Mouse (Mus musculus) 3134 (cell line): Measurements from ENCODE around the gene Kdm2b.

ENCODE experiments used
- DNase-seq: peaks from one replicate; pipeline ENCODE4 v3.0.0-alpha.2; 2011; ENCODE audit warnings: low spot score; ENCODE audit not compliant: insufficient read length; ENCODE audit errors: extremely low read depth

Gene Kdm2b

DNA sequence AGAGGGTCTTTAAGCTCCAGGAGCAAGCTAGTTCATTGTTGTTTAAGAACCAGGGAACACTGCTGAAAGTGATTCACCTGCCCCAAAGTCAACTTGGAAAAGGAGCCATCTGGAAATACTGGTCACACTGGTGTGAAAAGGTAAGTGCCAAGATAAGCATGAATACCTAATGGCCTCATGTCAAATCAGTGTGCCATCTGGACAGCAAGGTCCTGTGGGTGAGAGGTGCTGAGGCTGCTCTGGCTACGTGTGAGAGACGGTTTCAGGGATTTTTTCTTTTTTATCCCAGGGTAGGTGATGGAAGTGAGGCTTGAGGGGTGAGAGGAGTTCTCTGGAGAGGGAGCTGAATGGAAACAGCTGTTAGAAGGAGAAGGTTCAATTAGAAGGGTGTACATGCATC is 116.0 kb downstream of the Kdm2b start:
- DNase-seq, result no peak

DNA sequence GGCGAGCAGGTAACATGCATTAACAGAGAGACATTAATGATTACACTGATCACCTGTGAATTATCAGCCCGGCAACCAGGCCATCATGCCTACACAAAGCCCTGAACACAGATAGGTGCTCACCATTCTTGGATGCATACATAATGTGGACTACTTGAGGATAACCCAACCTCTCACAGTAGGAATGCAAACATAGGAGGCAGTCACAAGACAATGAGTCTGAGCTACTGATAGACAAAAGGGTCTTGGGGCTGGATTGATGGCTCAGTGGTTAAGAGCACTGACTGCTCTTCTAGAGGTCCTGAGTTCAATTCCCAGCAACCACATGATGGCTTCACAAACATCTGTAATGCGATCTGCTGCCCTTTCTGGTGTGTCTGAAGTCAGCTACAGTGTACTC is 117.0 kb downstream of the Kdm2b start:
- DNase-seq, result no peak

DNA sequence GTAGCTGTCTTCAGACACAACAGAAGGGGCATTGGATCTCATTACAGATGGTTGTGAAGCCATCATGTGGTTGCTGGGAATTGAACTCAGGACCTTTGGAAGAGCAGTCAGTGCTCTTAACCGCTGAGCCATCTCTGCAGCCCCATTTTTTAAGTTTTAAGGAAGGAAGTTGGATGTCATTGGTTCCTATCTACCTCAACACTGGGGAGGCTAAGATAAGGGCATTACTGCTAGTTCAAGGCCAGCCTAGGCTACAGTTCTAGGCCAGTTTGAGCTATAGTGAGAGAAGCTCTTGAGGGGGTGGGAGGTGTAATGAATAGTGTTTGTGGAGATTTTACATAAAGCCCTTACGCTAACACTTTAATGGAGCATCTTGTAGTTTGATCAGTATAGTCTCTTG is 126.6 kb downstream of the Kdm2b start:
- DNase-seq, result no peak

DNA sequence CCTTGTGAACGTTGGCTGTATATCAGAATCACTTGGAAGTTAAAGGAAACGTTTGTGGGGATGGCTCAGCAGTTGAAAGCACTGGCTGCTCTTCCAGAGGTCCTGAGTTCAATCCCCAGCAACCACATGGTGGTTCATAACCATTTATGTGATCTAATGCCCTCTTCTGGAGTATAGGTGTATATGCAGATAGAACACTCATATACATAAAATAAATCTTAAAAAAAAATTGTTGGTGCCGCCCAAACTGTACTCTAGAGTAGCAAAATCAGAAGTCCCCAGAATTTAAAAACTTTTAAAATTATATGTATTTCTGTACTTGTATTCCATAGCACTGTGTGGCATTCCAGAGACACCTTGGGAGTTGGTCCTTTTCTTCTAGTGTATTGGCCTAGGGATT is 133.8 kb downstream of the Kdm2b start:
- no peak for DNase-seq

DNA sequence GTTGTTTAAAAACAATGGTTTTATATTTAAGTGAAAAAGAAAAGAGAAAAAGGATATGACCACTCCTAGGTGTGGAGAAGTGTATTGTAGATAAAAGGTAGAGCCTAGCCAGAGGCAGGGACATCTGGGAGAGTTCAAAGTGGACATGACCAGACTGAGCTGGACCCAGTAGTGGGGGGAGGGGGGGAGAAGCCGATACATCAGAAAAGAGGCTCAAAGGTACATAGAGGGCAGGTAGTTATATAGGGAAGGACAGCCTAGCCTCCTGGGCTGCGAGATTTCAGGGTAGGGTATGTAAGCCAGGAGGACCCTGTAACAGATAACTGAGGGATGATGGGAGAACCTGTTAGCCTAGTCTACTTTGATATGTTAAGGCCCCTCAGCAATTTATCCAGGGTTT is 137.0 kb downstream of the Kdm2b start:
- DNase-seq, result no peak

DNA sequence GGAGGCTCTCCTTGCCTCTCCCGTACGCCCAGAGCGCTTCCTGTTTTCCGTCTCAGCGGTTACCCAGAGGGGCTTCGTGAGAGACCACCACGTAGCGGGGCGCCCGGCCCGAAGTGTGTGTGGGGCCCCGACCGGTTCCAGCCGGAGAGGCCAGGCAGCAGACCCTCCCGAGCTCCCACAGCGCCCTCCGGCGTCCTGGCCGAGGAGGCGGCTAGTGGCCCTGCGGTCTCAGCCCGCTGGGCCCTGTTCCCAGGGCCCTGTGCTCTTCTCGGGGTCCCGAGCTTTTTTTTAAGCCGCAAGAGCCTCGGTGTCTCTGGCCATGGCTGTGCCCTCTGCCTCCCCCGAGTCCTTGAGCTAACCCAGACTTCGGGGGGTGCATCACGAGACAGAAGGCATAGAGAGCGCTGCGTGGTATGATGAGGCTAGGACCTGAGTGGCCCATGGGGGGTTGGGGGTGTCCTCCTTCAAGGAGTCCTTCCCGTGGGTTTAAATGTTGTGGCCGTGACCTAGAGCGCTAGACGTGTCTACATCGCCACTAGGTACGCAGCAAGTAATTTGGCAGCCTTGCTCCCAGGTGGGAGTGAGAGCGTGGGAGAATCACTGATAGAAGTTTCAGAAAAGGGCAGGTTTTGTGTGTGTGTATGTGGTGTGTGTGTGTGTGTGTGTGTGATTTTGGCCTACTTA is 139.2 kb downstream of the Kdm2b start:
- no peak for DNase-seq

DNA sequence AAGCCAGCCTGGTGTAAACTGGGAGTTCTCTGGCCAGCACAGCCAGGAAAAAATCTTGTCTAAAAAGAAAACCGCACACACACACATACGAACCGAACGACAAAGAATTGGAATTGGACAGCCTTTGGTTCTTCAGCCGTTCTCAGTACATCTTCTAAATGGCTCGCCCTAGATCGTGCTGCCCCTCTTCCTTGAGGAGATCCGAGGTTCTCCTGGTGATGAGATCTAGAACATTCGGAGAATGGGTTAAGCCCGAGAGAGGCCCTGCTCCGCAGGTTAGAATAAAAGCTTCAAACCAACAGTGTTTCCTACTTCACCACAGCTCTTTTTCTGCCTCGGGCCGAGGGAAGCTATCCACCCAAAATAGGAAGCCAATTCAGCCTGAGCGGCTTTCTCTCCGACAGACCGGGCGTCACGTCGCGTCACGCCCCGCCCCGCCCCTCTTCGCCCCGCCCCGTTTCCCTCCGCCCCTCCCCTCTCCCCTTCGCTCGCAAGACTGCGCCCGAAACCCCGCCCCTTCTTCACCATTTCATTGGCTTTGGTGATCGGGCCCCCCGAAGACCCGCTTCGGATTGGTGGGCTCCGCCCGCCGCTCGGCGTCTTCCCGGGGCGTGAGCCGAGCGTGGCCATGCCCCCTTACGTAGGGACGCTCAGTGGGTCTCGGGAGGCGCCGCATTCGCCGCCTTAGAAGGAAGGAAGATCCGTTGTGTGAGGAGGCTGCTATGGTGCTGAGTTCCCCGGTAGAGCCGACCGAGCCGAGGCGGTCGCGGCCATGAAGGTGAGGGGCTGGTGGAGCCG is 139.9 kb downstream of the Kdm2b start, which contains the start of gene Rnf34:
Gene Rnf34 (plus strand): TSS at position 528 of the 798 bp plus-strand sequence.
- peak; percentile 96 for DNase-seq

DNA sequence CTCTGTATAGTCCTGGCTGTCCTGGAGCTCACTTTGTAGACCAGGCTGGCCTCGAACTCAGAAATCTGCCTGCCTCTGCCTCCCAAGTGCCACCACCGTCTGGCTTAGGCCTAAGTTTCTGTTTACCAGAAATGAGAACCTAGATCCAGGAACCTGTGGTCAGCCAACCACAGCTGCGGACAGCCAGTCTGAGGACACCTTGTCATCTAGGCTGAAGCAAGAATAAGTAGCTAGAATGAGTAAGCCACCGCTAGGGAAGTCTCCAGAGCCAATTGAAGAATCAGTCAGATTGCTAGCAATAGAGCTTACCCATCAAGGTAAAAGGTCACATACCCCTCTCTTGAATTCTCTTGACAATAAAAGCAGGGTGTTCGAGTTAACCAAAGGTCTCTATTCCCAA is 145.8 kb downstream of the Kdm2b start:
- DNase-seq, result no peak

DNA sequence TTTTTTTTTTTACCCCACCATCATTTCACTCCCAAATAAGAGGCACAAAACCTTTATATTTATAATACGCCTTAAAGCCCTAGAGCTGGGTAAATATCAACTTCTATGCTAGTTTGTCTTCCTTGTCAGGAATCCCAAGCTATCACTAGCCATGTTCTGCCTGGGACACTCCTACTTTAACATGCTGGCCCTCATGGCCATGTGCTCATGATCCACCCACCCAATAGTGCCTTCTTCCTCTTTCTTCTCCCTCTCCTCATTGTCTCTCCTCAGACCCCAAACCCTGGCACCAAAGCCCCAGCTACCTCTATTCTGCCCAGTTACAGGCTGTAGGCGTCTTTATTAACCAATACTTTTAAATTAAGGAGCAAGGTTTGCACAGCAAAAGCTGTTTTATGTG is 148.5 kb downstream of the Kdm2b start:
- DNase-seq, result no peak

DNA sequence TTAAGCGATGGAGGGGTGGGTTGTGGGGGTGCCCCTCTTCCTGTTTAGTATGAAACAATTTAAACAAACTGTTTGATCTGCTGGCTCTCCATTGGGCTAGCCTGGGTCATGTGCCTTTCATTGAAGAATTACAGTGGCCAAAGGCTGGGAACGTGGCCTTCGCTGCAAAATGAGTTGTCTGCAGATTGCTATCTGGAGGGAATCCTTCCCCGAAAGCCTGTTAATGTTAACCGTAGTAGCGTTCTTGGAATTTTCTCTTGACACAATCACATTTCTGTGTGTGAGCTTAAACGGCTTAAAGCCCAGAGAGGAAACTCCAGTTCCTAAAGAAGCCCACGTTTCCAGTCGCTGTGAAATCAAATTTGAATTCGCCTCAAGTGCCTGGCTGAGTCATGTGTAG is 156.6 kb downstream of the Kdm2b start:
- DNase-seq, result no peak

DNA sequence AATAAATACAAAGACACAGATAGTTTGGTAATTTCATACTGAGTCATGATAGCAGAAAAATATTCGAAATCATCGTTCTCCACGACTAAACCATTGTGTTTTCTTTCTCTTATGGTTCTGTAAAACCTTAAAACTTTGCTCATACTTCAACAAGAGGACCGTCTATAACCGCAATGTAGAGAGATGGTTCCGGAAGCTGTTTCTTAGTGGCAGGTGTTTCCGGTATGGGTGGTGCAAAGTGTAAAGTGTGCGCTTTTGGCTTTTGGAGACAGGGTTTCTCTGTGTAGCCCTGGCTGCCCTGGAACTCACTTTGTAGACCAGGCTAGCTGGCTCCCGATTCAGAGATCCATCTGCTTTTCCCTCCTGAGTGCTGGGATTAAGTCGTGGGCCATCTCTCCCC is 157.1 kb downstream of the Kdm2b start:
- no peak for DNase-seq

DNA sequence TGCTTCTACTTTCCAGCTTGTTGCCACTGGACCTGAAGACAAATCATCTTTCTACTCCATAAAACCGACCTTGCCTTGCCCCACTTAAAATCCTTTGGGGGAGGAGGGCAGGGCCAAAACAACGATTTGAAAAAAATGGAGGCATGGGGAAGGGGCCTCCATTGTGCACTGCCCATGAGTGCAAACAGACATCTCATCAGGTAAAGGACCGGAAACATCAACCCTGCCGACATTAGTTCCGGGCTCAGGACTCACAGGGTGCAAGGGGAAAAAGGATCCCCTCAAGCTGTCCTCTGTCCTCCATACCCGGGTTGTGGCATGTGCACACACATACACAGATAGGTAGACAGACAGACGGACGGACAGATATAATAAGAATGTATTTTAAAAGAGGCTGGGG is 164.5 kb downstream of the Kdm2b start:
- no peak for DNase-seq

DNA sequence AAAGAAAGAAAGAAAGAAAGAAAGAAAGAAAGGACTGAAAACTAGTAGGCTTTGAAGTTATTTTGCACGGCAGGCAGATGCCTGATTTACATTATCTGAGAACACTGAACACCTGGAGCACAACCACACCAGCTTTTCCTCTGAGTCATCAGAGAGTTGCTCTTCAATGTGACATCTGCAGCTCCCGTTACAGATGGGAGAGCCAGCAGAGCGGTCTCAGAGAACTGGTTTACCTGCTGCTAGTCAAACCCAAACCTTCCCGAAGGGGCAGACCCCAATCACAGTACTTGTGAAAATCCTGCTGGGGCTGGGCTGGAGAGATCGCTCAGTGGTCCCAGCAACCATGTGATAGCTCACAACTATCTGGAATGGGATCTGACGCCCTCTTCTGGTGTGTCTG is 165.2 kb downstream of the Kdm2b start:
- DNase-seq, result no peak

DNA sequence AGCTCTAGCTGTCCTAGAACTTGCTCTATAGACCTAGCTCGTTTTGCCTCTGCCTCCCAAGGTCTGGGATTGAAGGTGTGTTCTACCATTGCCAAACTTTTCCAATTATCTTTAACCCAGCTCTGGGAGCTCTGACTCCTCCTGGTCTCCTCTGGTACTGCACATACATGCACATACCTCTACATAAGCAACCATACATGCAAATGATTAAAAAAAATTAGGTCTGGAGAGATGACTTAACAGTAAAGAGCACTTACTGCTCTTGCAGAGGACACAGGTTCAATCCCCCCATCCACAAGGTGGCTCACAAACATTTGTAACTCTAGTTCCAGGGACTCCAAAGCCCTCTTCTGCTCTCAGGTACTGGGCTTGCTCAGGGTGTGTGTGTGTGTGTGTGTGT is 165.6 kb downstream of the Kdm2b start:
- DNase-seq, result no peak

DNA sequence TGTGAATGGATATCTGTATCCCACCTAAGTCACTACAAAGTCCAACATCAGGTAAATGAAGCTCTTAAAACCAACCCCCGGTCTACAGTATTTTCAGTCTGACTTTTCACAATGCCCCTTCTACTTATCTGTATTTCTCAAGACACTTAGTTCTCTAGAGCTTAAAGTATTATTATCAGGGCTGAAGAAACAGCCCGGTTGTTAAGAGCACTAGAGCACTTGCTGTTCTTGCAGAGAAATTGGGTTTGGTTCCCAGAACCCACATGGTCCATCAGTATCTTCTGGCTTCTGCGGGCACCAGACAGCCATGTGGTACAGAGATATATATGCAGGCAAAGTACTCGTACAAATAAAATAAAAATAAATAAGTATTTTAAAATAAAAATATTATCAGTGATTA is 167.2 kb downstream of the Kdm2b start:
- DNase-seq, result no peak

DNA sequence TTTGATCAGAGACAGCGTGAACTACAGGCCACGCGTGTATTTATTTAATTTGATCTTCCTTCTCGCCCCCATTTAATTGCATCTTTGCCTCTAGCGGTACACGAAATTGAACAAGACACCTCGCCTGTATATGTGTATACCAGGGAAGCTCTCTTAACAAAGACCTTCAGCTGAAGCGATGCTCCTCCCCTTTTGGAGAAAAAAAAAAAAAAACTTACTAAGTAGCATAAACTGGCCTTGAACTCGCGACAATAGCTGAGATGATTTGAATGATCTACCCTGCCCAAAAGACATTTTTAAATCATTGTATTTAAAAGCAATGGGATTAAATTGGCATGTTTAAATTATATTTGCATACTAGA is 168.1 kb downstream of the Kdm2b start:
- no peak for DNase-seq

DNA sequence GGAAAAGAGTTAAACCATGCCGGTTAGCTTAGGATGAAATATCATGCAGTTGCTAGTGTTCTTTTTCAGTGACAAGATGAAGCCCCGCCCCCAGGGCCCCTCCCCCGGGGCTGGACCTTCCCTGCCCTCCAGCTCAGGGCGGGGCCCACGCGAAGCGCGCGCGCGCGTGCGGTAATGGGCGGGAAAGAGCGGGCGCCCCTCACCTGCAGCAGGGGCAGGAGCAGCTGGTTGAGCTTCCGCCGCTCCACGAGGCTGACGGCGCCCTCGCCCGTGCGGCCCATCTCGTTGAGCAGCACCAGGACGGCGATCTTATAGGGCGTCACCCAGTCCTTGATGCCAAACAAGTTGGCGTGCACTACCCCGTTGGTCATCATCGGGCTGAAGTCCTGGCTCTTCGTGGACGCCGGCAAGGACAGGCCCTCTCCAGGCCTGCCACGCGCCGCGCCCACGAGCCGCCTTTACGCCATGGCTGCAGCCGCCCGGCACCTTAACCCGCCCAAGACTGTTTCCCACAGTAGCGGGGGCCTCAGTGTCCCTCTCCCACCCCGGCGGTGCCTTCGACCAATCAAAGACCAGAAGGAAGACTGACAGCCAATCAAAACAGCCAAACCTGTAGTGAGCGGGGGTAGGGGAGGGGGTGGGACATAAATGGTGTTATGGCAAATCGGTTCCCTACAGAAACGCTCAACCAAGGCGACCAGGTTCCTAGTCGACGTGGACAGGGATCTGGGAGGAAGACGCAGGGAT is 168.7 kb downstream of the Kdm2b start, which contains the start of gene Anapc5:
Gene Anapc5 (minus strand): TSS at position 563 of the 747 bp plus-strand sequence.
- DNase-seq, result peak; percentile 92
